Mouse (Mus musculus) right cerebral cortex, postnatal 10 days (tissue): ENCODE data around the gene Sipa1l1.
"Not testable (repeated sequence)": the region's sequence is repeated elsewhere in the genome, so short reads cannot be mapped to it uniquely, and the experiment has no call there.

Experiments used
- DNase-seq, 2 experiments: peaks; one replicate each; pipeline ENCODE4 v3.0.0; 2021; ENCODE audit warnings: low spot score in 2 of 2

Gene Sipa1l1

DNA sequence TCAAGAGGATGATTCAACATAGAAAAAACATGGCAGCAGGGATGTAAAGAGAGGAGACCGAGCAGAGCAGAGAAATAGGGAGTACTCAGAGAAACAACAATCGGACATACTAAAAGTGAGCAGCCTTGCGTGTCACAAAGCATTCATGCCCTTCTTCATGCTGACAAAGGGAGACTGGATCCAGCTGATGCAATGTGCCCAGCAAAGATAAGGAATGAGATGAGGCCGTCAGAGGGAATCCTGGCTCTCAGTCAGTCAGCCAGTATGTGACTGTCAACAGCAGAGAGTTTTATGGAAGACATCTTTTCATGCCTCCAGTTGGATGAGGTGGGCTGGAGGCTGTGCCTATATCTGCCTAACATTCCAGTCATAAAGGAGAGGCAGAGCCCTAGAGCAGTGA lies 304.1 kb downstream of the Sipa1l1 start:
- DNase-seq: no peak

DNA sequence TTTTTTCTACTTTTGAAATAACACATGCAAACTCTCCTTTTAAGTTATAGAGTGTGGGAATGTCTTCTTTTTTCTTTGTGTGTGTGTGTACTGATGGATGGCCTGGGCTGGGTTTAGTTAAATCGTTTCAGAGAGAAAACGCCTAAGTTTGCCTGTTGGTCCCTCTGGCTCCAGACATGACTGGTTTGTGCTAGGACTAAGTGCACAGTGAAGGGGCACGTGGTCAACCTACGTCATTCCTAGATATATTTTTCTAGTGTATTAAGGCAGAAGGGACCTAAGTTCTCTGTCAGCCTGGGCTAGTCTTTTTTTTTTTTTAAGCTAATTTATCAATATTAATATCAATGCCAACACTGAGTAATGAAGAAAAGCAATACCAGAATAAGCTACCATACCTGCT lies 305.3 kb downstream of the Sipa1l1 start:
- no peak for DNase-seq

DNA sequence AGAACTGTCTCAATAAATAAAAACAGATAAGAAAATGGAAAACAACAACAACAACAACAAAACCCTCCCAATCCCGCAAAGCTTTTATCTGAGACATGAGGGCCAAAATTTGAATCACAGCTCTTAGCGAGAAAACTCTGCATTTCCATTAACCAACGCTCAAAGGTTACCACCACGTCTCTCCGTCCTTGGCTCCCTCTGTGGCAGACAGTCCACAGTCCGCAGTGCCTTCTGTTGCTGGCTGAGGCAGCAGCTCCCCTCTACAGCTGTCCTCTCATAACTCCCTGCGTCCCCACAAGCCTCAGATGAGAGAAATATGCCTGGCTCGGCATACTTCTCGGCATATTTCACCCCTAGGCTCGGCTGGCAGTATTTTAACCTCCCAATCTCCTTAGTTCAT lies 306.9 kb downstream of the Sipa1l1 start:
- no peak for DNase-seq

DNA sequence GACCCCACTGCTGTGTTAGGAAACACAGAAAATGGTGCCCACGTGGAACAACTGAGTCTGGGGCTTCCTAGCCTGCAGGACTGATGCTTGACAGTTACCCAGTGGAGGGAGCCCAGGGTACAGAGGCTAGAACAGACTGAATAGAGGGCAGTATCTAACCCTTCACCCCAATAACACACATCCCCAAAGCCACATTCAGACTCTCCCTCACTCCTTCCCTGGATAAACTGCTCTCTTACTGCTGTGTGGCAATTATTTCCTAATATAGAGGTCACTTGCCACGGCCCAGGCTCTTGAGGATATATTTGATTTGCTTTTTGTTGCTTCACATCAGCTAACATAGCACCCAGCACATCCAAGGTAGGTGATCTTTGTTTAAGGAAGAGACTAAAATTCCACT lies 307.5 kb downstream of the Sipa1l1 start:
- no peak for DNase-seq

DNA sequence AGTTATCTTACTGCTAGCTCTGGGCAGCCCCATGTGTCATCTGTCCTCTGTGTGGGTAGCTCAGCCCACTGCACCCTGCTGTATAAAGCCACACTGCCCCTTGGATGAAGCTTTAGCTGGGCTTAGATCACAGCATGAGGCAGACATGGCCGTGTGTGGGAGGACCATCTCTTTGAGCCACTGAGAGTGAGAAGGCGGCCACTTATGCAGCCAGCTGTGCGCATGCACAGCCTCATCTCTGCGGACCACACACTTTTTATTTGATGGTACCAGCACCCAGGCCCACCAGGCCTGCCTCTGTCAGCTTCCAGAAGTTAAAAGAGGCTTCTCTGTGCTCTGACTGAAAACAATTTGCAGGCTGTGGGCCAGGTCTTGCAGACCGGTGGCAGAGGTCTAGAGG lies 308.7 kb downstream of the Sipa1l1 start:
- no peak for DNase-seq

DNA sequence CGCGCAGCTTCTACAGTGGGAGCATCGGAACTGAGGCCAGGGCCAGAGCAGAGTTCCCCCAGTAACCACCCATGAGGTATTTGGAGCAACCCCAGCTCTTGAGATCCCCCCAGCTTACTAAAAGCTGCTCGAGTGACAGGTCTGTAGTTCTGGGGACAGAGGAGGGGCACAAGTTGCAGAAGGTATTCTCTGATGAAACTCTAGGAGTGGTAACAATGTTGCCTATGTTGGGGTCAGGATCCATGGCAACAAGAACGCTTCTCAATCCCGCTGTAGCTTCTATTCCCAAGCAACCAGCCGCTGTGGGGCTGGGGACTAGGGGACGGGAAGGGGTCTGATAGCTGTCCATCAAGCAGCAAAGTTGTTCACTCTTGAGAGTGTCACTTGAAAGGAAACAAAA lies 309.1 kb downstream of the Sipa1l1 start:
- no peak for DNase-seq

DNA sequence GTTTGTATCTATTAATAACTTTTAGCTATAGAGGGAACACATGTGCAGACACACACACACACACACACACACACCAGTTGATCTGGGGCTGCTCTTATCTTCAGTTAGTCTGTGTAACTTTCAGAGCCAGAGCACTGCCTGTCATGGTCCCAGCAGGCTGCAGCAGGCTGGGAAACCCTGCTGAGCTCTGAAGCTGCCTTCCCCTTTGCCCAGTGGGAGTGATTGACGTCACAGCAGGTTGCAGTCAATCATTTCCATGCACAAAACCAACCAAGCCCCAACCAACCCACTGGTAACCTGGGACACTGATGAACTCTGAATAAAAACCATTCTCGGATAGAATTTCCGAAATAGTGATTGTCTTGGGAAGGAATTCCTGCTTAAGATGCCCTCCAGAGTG lies 310.3 kb downstream of the Sipa1l1 start:
- DNase-seq: no peak

DNA sequence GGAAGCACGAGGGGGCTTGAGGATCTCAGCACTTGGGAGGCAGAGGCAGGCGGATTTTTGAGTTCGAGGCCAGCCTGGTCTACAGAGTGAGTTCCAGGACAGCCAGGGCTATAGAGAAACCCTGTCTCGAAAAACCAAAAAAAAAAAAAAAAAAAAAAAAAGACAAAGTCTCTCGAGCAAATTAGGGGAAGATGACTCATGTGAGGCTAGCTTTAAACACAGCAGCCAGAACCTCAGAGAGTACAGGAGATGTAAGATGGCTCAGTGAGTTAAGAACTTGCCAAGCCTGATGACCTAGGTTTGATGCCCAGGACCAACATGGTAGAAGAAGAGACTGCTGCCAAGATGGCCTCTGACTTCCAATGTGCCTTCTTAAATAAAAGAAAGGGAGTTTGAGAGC lies 311.3 kb downstream of the Sipa1l1 start:
- DNase-seq: not testable (repeated sequence)

DNA sequence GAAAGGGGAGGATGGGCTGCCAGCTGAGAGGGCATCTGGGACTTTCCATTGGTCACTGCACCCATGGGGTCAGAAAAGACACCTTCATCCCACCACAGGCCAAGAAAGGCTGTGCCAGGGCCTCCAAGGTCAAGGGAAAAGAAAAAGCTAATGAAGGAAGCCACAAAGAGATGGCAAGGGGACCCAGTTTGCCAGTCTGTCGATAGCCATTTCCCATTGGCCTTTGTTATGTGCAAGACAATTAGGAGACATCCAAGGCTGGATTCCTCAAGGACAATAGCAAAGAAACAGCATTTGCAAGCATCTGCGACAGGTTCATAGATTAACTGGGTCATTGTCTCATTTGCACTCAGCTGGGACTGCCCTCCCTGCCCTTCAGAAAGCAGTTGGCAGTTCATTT lies 316.3 kb downstream of the Sipa1l1 start:
- DNase-seq: no peak

DNA sequence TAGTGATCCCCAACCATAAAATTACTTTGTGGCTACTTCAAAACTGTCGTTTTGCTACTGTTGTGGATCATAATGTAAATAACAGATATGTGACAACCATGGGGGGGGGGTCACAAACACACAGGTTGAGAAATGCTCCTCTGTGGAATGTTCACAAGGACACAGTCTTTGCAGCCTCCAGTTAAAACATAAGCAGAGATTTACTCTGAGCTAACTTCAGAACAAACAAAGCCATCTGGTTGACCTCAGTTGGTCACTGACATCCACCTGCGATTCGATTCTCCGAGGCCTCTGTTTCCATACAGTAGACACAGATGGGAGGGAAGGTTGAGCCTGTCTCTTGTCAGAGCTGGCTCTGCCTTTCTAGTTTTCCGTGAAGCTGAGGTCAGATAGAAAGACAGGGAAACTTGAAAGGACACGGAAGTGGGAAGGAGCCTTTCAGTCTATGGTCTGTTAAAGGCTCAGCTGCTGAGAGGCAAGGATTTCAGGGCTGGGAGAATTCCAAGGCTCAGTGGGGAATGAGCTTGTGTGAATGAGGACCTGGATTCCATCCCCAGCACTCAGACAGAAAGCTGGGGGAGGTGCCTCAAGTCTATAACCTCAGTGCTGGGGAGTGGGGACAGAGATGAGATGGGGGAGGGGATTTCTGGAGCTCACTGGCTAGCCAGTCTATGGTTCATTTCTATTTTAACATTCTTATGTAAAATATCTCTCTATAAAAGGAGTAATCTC lies 317.9 kb downstream of the Sipa1l1 start:
- DNase-seq: no peak

DNA sequence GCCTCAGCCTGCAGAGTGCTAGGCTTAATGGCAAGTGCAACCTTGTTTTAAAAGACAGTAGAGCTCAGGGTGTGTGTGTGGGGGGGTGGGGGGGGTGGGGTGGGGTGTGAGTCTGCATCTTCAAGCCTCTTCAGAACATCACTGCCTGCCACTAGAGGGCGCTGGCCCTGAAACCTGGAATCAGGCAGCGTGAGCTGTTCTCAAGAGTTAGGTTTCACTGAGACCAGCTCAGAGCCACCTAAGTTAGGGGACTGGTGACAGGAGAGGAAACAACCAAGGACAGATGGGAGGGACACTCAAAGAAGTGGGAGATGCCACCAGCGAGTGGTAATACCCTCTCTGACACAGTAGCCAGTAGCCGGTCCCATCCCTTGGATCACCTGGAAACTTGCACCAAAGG lies 320.0 kb downstream of the Sipa1l1 start:
- no peak for DNase-seq

DNA sequence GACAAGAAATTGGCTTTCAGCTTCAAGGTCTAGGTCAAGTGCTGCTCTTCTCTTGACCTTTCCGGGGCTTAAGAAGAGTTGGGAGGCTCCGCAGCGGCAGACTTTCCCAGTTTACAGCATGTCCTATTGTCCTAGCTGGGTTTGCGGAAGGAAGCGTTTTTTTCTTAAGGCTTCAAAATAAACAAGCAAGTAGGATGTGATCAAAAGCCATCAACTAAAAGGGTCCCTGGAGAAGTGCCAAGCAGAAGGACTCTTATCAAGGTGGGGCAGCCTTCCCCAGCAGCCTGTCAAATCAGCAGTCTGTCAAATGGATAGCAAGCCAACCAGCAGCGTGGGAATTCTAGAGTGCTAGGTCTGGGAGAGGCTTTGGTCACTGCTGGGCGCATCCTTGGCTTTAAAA lies 320.5 kb downstream of the Sipa1l1 start:
- DNase-seq: no peak

DNA sequence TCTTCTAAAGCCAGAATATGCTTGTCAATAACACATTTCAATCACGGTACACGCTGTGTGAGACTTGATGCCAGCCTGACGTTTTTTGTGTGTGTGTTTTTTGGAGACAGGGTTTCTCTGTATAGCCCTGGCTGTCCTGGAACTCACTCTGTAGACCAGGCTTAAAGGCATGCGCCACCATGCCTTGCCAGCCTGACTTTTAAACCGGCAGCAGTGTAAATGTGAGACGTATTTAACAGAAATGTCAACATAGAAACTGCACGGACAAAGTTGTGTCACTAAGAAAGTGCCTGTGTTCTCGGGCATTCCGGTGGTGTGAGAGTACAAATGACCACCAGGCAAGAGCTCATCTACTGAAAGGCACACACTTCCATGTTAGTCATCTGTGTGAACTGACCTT lies 323.3 kb downstream of the Sipa1l1 start:
- DNase-seq: no peak

DNA sequence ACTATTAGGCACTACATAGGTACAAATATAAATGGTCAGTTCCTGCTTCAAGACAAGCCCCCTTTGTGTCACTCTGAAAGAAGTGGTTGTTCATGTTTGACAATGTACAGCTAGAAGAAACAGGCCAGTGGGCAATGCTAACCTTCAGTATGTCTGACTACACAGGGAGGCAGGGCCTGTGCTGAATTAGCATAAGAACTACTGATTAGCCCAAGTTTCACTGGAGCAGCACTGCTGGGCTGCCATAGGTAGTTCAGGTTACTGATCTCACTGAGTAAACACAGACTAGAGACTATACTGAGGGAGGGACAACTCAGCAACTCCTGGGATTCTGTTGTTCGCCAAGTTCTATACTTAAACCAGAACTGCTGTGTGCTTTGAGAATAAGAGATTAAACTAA lies 324.1 kb downstream of the Sipa1l1 start:
- DNase-seq: not testable (repeated sequence)

DNA sequence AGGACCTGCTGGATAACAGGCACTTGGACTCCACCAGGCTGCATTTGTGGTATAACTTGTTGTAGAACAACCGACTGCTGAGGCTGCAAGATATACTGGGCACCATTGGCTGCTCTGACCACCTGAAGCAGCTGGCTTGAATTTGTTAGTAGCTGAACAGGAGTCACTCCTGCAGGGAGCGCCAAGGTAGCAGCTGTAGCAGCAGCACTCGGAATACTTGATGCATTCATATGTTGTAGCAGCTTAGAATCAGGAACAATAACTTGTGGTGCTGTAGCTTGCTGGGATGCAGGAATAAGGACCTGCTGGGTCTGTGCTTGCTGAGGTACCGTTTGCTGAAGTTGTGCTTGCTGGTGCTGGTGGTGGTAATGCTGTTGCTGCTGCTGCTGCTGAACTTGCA lies 326.8 kb downstream of the Sipa1l1 start:
- DNase-seq: no peak

DNA sequence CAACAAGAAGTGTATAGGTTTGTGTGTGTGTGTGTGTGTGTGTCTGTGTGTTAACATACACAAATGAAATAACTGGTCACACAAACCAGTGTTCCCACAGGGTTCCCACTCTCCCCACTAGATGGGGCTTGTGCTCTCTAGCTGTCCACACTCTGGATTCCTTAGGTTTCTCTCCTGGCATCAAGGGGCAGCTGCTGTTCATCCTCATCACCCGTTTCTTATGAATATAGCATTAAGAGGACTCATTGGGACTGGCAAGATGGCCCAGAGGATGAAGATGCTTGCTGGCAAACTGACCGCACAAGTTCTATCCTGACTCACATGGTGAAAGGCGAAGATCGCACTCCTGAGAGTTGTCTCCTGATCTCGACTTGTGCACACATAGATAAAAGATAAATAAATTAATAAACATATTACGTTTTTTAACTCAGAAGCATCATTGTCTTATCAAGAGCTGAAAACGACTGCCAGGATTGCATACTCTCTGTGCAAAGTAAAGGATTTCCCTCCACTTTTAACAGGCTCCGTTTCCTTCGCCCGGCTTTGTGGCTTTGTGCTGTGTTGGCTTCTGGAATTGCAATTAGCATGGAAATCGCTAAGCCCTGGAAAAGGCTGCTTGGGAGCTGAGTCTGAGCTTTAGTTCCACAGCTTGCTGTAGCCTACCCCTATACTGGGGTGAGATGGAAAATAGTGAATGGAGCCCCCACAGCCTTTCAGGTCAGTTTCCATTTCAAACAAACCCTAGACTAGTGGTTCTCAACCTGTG lies 328.9 kb downstream of the Sipa1l1 start:
- DNase-seq: peak; percentile 77 to 83

DNA sequence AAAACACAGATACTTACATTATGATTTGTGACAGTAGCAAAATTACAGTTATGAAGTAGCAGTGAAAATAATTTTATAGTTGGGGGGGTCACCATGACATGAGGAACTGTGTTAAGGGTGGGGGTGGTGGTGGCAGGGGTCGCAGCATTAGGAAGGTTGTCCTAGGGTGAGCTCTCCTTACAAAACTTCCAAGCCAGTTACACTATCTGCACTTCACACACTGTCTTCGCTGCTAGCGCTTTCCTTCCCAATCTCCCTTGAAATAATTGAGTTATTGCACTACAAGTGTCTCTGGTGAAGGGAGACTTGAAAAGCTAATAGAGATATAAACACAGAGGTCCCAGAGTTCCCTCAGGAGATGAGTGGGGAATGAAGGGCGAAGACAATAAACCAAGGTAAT lies 329.6 kb downstream of the Sipa1l1 start:
- no peak for DNase-seq

DNA sequence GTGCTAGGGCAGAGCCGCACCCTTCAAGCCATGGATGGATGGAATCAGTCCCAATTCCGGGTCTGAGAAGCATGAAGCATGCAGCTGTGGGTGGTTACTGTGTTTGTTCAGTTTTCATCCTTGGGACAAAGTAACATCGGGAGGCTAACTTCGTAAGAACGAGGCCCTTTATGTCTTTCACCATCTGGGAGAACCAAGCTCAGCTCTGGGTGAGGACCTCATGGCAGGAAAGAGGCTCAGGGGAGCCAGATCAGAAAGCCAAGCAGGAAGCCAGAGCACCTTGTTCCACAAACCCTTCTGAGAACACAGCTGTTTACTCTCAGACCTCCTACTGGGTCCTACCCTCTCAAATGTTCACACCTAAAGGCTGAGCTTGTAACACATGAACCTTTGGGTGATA lies 330.6 kb downstream of the Sipa1l1 start:
- DNase-seq: no peak
